Mouse (Mus musculus) testis, adult 2 months (tissue): ENCODE results near the gene Gfm1.

ENCODE experiments used
- CTCF ChIP-seq: fragments of 200-500 bp; IDR thresholded peaks from 2 replicates; pipeline ENCODE4 v1.5.1; 2012; ENCODE audit warnings: low read depth, mild to moderate bottlenecking, inconsistent platforms, low read length, moderate library complexity; ENCODE audit not compliant: control insufficient read depth, insufficient read depth, insufficient replicate concordance
- POLR2A ChIP-seq: fragments of 200-500 bp; IDR thresholded peaks from 2 replicates; pipeline ENCODE4 v1.6.1; 2012; ENCODE audit warnings: low read depth, mild to moderate bottlenecking, inconsistent platforms, low read length, moderate library complexity; ENCODE audit not compliant: control insufficient read depth

- TF ChIP-seq CTCF (no peak), POLR2A (no peak)
These were observed 43.5 kb downstream of the Gfm1 start for GRCm38 (mm10) chr3:67473438-67473837.
